Mouse (Mus musculus): ENCODE measurements around the gene Tifab. TPM values are rescaled to one million over a fixed set of nuclear protein-coding genes. Genes with fewer than 3 reads are reported as not detected.

Tifab gene
- polyA plus RNA-seq, 1 experiment from 2014 or later = 1.1 TPM

DNA sequence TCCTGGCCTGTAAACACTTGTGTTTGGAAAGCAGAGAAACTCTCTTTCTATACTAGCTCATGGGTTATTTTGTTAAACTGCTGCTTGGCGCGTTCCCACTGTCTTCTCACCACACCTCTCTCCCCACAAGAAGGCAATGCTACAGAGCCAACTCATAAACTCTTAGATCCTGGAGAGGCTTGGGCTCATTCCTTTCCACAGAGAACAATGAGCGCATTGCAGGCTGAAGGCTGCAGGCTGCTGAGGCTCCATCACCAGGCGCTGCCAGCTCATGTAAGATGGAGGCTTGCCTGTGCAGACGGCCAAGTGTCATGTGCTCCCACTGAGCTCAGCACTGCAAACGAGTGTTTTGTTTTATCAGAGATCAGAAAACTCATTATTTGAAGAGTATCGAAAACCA is 23.0 kb downstream of the Tifab start:
- H3K4me3 ChIP-seq (replicated peaks) = no peak overlapping the region
- no peak overlapping the region for H3K9ac ChIP-seq (replicated peaks)
- H3K4me1 ChIP-seq = peaks cover 15% of the 10 kb centered on the region; the same call in 1 of the 2 replicates
- no peaks in the 10 kb centered on the region for H3K9me3 ChIP-seq (replicated peaks)
- 0 out of 2 replicates have a peak, but pooled peaks cover 2% of the 10 kb centered on the region for H3K27me3 ChIP-seq (replicated peaks)
- H3K27ac ChIP-seq (replicated peaks) = no peak overlapping the region
- ATAC-seq (ENCODE audit: low FRiP score) = no peak
- WGBS = 68% methylated on average over 7 of the region's 7 CpGs
- H3K36me3 ChIP-seq = no peaks in the 10 kb centered on the region
- H3K4me2 ChIP-seq = no peak overlapping the region

DNA sequence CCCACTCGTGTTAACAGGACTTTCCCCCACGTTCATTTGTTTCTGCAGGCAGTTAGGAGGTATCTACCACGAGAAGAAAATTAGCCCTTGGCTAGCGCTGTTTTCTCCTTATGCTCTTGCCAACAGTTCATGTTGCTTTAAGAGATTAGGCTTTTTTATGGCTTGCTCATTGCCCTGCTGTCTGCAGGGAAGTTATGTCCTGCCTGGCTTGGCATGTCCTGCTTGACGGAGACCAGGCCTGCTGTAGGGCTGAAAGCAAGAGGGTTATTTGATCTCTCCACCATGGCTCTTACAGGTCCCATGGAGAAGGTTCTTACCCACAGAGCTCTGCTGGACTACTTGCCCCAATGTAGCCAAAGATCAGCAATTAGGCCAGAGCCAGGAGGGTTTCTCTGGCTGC is 23.6 kb downstream of the Tifab start:
- H3K36me3 ChIP-seq = no peaks in the 10 kb centered on the region
- no peaks in the 10 kb centered on the region for H3K9me3 ChIP-seq (replicated peaks)
- no peak for ATAC-seq (ENCODE audit: low FRiP score)
- no peak overlapping the region for H3K27ac ChIP-seq (replicated peaks)
- 0 out of 2 replicates have a peak, but pooled peaks cover 2% of the 10 kb centered on the region for H3K27me3 ChIP-seq (replicated peaks)
- no peak overlapping the region for H3K4me2 ChIP-seq
- no peak overlapping the region for H3K9ac ChIP-seq (replicated peaks)
- peaks cover 15% of the 10 kb centered on the region; the same call in 1 of the 2 replicates for H3K4me1 ChIP-seq
- WGBS = 40% methylated on average over 5 of the region's 5 CpGs
- no peak overlapping the region for H3K4me3 ChIP-seq (replicated peaks)

DNA sequence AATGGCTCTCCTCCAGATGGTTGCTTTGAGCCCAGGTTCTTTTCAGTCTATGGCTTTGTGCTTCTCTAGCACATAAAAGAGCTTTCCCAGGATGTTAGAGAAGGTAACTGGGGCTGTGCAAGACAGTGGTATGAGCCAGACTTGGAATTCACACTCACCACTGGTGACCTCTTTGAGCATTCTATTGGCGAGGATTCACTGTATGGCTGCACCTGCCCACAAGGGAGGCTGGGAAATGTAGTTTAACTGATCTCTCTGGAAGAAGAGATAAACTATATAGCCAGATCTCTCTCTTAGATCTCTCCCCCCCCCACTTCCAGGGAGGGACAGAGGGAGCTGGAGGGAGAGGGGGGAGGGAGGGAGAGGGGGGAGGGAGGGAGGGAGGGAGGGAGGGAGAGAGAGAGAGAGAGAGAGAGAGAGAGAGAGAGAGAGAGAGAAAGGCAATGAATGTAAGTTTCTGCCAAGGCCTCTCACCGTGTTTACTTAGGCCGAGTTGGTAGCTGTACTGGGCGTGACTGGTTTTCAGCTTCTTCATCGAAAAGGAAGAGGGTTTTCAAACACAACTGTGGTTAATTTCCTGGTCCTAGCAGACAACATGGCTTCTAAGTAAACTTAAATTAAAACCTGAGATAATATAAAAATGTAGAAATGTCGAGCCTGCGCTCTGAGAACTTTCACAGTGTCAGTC is 25.8 kb downstream of the Tifab start:
- Histone ChIP-seq H3K27me3 (replicated peaks) (0 out of 2 replicates have a peak, but pooled peaks cover 2% of the 10 kb centered on the region), H3K4me3 (replicated peaks) (no peak overlapping the region), H3K9ac (replicated peaks) (no peak overlapping the region), H3K36me3 (no peaks in the 10 kb centered on the region), H3K4me1 (0 out of 2 replicates have a peak, but pooled peaks cover 12% of the 10 kb centered on the region), H3K4me2 (no peak overlapping the region), H3K27ac (replicated peaks) (no peak overlapping the region), H3K9me3 (replicated peaks) (no peaks in the 10 kb centered on the region)
- ATAC-seq (ENCODE audit: low FRiP score) = no peak
- 78% methylated on average over 7 of the region's 7 CpGs for WGBS

DNA sequence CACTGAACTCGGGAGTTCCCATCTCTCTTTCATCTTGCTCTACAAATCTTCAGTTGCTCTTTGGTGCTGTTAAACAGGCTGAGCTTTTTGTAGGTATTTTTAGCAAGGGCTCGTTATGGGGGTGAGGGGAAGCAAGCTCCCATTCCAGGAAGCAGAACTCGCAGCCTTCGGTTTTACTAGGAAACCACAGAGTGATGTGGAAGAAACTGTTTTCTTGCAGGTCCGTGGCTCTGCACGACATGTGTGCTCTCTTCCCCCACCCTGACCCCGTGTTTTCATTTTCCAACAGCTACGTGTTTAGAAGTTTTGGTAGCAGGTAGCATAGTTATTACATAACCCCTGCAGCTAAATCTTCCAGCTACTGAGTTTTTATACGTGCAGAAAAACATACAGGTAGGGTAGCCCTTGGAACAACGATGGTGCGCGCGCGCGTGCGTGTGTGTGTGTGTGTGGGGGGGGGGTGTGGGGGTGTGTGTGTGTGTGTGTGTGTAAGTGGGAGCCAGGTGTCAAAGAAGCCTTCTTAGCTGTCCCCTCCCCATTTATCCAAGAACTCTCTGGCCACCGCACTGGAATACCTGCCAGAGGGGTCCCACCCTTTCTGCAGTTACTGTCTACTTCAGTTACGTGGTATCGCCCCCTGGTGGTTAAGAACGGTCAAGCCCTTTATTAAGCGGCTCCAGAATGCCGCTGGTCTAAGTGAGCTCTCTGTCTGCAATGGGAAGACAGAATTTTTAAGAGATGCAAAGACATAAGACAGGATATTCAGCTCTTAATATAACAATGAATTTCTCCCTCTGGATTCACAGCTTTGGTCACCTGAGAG is 27.1 kb downstream of the Tifab start:
- Histone ChIP-seq H3K9ac (replicated peaks) (no peak overlapping the region; the same call in 1 of the 2 replicates), H3K27me3 (replicated peaks) (0 out of 2 replicates have a peak, but pooled peaks cover 2% of the 10 kb centered on the region), H3K4me1 (0 out of 2 replicates have a peak, but pooled peaks cover 12% of the 10 kb centered on the region), H3K36me3 (no peaks in the 10 kb centered on the region), H3K27ac (replicated peaks) (no peak overlapping the region), H3K4me3 (replicated peaks) (no peak overlapping the region), H3K4me2 (peak overlapping the region; percentile 19; the same call in 1 of the 2 replicates), H3K9me3 (replicated peaks) (no peaks in the 10 kb centered on the region)
- peak; percentile 72; the same call in 1 of the 2 replicates for ATAC-seq (ENCODE audit: low FRiP score)
- 46% methylated on average over 22 of the region's 22 CpGs for WGBS

DNA sequence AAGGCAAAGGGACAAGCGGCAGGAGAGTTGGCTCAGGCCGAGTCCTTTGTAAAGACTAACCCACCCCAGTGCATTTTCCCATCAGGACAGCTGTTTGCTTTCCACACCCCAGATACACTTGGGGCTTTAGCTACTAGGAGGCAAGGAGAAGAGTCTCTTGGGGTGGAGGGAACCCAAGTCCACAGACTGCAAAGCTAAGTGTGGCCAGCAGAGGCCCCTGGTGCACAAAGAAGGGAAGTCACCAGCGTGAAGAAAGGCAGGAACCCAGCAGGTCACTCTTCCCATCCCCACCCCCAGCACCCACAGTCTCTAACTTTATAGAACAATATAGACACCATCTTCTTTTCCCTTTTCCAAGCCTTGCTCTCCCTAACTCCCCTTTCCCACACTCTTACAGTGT is 33.2 kb downstream of the Tifab start:
- Histone ChIP-seq H3K9me3 (replicated peaks) (no peaks in the 10 kb centered on the region), H3K4me3 (replicated peaks) (no peak overlapping the region), H3K4me1 (0 out of 2 replicates have a peak, but pooled peaks cover 4% of the 10 kb centered on the region), H3K27ac (replicated peaks) (no peak overlapping the region), H3K4me2 (no peak overlapping the region), H3K9ac (replicated peaks) (no peak overlapping the region), H3K27me3 (replicated peaks) (no peaks in the 10 kb centered on the region), H3K36me3 (no peaks in the 10 kb centered on the region)
- no peak for ATAC-seq (ENCODE audit: low FRiP score)
- WGBS = 40% methylated on average over 3 of the region's 3 CpGs

DNA sequence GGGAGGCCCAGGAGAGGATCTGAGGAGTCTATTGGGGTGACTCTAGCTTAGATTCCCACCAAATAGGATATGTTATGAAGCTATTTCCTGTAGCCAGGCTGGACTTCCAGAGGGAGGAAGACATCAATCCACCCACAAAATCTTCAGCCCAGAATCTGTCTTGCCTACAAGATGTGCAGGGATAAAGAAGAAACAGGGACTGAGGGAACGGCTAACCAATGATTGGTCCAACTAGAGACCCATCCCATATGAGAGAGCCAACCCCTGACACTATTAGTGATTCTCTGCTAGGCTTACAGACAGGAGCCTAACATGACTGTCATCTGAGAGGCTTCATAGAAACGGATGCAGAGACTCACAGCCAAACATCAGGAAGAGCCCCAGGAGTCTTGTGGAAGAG is 34.7 kb downstream of the Tifab start:
- no peaks in the 10 kb centered on the region for H3K9me3 ChIP-seq (replicated peaks)
- H3K36me3 ChIP-seq = no peaks in the 10 kb centered on the region
- no peak for ATAC-seq (ENCODE audit: low FRiP score)
- H3K4me1 ChIP-seq = 0 out of 2 replicates have a peak, but pooled peaks cover 4% of the 10 kb centered on the region
- H3K4me3 ChIP-seq (replicated peaks) = no peak overlapping the region
- no peak overlapping the region for H3K4me2 ChIP-seq
- no peak overlapping the region for H3K27ac ChIP-seq (replicated peaks)
- H3K27me3 ChIP-seq (replicated peaks) = no peaks in the 10 kb centered on the region
- 58% methylated on average over 2 of the region's 2 CpGs for WGBS
- H3K9ac ChIP-seq (replicated peaks) = no peak overlapping the region

DNA sequence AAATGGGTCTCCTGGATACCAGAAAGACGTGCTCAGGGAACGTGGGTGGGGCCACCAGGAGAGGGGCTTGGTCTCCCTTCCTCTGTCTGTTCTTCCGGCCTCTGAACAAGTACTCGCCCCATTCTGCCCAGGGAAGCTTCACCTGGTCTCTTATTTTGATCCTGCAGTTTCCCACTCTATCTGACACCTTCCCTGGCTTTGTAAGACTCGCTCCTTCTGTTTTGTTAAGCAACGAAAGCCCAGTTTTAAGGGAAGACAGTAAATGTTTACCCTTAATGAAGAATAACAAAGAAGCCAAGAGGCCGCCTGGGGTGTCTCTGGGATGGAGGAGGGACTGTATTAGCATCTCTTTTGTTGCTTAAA is 35.6 kb downstream of the Tifab start:
- 0 out of 2 replicates have a peak, but pooled peaks cover 4% of the 10 kb centered on the region for H3K4me1 ChIP-seq
- no peak overlapping the region for H3K9ac ChIP-seq (replicated peaks)
- no peaks in the 10 kb centered on the region for H3K9me3 ChIP-seq (replicated peaks)
- no peaks in the 10 kb centered on the region for H3K27me3 ChIP-seq (replicated peaks)
- no peak overlapping the region for H3K4me3 ChIP-seq (replicated peaks)
- no peak for ATAC-seq (ENCODE audit: low FRiP score)
- no peaks in the 10 kb centered on the region for H3K36me3 ChIP-seq
- WGBS = 10% methylated on average over 7 of the region's 7 CpGs
- H3K27ac ChIP-seq (replicated peaks) = no peak overlapping the region
- no peak overlapping the region for H3K4me2 ChIP-seq

DNA sequence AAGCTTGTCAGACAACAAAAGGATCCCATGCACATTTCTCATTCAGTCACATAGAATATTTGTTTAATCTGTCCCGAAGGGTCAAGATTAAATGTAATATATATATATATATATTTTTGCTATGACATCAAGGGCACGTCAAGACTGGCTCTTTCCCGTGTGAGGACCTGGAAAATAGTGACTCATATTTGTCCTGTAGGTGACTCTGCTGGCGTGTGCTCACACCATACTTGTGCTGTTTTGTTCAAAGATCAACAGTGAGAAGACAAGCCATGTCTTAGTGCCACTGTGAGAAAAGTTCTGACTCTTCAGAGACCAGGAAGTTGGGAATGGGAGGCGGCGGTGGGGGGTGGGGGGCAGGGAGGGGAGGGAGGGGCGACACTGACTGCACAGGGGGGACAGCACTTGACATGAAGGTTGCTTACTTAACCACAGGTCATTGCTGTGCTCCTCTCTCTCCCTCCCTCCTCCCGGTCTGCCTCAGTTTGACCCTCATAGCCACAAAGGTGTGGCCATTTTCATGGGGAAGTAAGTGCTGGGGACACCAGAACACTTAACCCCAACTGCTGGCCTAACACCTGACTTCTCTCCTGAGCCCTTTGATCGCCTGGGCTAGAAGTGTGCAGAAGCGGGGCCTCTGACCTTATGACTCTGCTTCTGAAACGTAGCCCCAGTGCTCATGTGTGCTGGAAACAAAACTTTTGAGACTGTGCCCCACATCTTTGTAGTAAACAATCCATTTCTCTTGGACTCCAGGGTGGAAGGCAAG is 36.1 kb downstream of the Tifab start:
- 0 out of 2 replicates have a peak, but pooled peaks cover 4% of the 10 kb centered on the region for H3K4me1 ChIP-seq
- no peaks in the 10 kb centered on the region for H3K27me3 ChIP-seq (replicated peaks)
- no peak for ATAC-seq (ENCODE audit: low FRiP score)

DNA sequence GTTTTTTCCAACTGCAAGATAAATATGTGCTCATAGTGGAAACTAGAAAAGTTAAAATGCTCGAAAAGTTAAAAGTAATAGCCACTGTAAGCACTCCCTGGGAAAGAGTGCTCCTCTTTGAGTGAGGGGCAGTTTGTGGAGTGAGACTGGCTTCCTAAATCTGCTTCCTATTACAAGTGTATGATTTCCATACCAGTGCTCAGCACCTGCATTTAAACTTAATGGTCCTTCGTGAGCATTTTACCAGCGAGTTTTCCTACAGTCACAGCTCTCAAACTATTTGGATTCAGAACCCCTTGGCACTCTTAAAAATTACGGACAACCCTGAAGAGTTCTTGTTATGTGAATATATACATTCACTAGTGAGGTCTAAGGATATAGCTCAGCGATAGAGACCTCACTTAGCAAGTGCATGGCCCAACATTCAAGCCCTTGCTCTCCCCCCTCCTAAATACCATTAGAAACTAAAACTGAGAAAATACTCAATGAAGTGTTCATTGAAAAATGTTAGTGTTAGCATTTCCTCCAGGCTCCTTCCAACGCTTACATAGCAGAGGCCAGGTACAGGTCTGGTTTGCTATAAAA is 39.4 kb downstream of the Tifab start:
- H3K27me3 ChIP-seq (replicated peaks) = no peaks in the 10 kb centered on the region
- 73% methylated on average over 6 of the region's 6 CpGs for WGBS
- H3K4me2 ChIP-seq = no peak overlapping the region
- peaks cover 15% of the 10 kb centered on the region for H3K4me1 ChIP-seq
- no peak overlapping the region for H3K9ac ChIP-seq (replicated peaks)
- H3K9me3 ChIP-seq (replicated peaks) = no peaks in the 10 kb centered on the region
- no peak overlapping the region for H3K4me3 ChIP-seq (replicated peaks)
- H3K36me3 ChIP-seq = no peaks in the 10 kb centered on the region
- no peak for ATAC-seq (ENCODE audit: low FRiP score)
- H3K27ac ChIP-seq (replicated peaks) = no peak overlapping the region

More for the DNA sequence above, 36.1 kb downstream of the Tifab start:
- Histone ChIP-seq H3K36me3 (no peaks in the 10 kb centered on the region), H3K9me3 (replicated peaks) (no peaks in the 10 kb centered on the region), H3K4me2 (no peak overlapping the region), H3K27ac (replicated peaks) (no peak overlapping the region), H3K4me3 (replicated peaks) (no peak overlapping the region), H3K9ac (replicated peaks) (no peak overlapping the region)
- 24% methylated on average over 9 of the region's 11 CpGs for WGBS

DNA sequence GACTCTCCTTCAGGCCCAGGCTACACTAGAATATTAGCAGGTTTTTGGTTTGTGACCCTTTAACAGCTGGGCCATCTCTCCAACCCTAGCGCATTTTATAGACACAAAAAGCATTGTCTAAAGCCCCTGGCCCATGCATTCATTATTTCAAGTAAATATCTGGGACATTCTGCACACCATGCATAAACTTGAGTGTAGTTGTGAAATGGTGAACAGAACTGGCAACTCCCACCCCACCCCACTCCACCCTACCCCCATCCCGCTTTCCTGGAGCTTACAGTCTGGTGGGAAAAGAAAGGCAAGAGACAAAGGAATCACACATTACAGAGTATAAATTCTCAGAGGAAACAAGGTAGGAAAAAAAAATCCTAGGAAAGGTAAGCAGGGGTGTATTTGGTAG is 42.5 kb downstream of the Tifab start, which contains the start of gene H2afy:
Gene H2afy (minus strand): TSS at position 162 of the 400 bp plus-strand sequence.
- Histone ChIP-seq H3K27me3 (replicated peaks) (no peaks in the 10 kb centered on the region), H3K4me1 (peaks cover 37% of the 10 kb centered on the region), H3K4me2 (peak within 1 kb of the TSS; percentile 91), H3K36me3 (no peaks in the 10 kb centered on the region), H3K9ac (replicated peaks) (peak within 1 kb of the TSS; percentile 94), H3K4me3 (replicated peaks) (peak within 1 kb of the TSS; percentile 96), H3K27ac (replicated peaks) (peak within 1 kb of the TSS; percentile 87), H3K9me3 (replicated peaks) (no peaks in the 10 kb centered on the region)
- no peak for ATAC-seq (ENCODE audit: low FRiP score)
- WGBS = 83% methylated on average over 2 of the region's 2 CpGs

Data from neural tube, embryonic 15.5 days (tissue).